Mouse (Mus musculus): ENCODE results near the gene Ttc29. TPM values are rescaled to one million over a fixed set of nuclear protein-coding genes. Genes with fewer than 3 reads are reported as not detected.

Gene Ttc29
- total and polyA plus RNA-seq, 2 experiments from 2014 or later = 1.0 to 5.3 TPM

GRCm38 (mm10) chr8:78434340-78434739, 221.2 kb downstream of the Ttc29 start:
- H3K4me1 ChIP-seq (ENCODE audit: insufficient read depth, low read length) = peaks cover 4% of the 10 kb centered on the region; the same call in 1 of the 2 replicates
- DNase-seq (ENCODE audit: low spot score) = no peak
- no peak for ATAC-seq (ENCODE audit: low FRiP score)
- H3K27me3 ChIP-seq (ENCODE audit: insufficient read depth, low read length) = peaks cover 53% of the 10 kb centered on the region
- peak overlapping the region; percentile 53 for H3K4me3 ChIP-seq (ENCODE audit: low read depth, low read length)
- WGBS = 4% methylated on average over 8 of the region's 8 CpGs
- TF ChIP-seq CTCF (IDR thresholded peaks at IDR 0.05) = no peak
- no peaks in the 10 kb centered on the region for H3K36me3 ChIP-seq (ENCODE audit: insufficient read depth, low read length)
- peak overlapping the region; percentile 75 for H3K27ac ChIP-seq (ENCODE audit: low read depth, low read length)
- H3K9me3 ChIP-seq (ENCODE audit: low read length) = no peaks in the 10 kb centered on the region
- H3K4me2 ChIP-seq (ENCODE audit: low read depth, low read length, poor library complexity, severe bottlenecking) = peak overlapping the region; percentile 89
- peak overlapping the region; percentile 50; the same call in 1 of the 2 replicates for H3K9ac ChIP-seq (replicated peaks; ENCODE audit: low read length, poor library complexity, severe bottlenecking)

- ATAC-seq (ENCODE audit: low FRiP score) (0 out of 2 replicates have a peak, but pooled peaks have one; percentile 14), DNase-seq (ENCODE audit: low spot score) (no peak)
- H3K4me1 ChIP-seq (ENCODE audit: insufficient read depth, low read length) = peaks cover 4% of the 10 kb centered on the region; the same call in 1 of the 2 replicates
- no peak for TF ChIP-seq CTCF (IDR thresholded peaks at IDR 0.05)
- H3K27me3 ChIP-seq (ENCODE audit: insufficient read depth, low read length) = peaks cover 48% of the 10 kb centered on the region
- peak overlapping the region; percentile 53 for H3K4me3 ChIP-seq (ENCODE audit: low read depth, low read length)
- under 1% methylated on average over 61 of the region's 62 CpGs for WGBS
- H3K4me2 ChIP-seq (ENCODE audit: low read depth, low read length, poor library complexity, severe bottlenecking) = peak overlapping the region; percentile 89
- H3K27ac ChIP-seq (ENCODE audit: low read depth, low read length) = peak overlapping the region; percentile 75
- no peaks in the 10 kb centered on the region for H3K9me3 ChIP-seq (ENCODE audit: low read length)
- H3K36me3 ChIP-seq (ENCODE audit: insufficient read depth, low read length) = no peaks in the 10 kb centered on the region
- H3K9ac ChIP-seq (replicated peaks; ENCODE audit: low read length, poor library complexity, severe bottlenecking) = peak overlapping the region; percentile 50
These were observed 221.9 kb downstream of the Ttc29 start for GRCm38 (mm10) chr8:78434823-78435623.

- ATAC-seq (ENCODE audit: low FRiP score) (no peak), DNase-seq (ENCODE audit: low spot score) (no peak)
- WGBS = 1% methylated on average over 18 of the region's 18 CpGs
- no peak for TF ChIP-seq CTCF (IDR thresholded peaks at IDR 0.05)
- Histone ChIP-seq H3K4me3 (ENCODE audit: low read depth, low read length) (peak overlapping the region; percentile 53), H3K4me1 (ENCODE audit: insufficient read depth, low read length) (peaks cover 4% of the 10 kb centered on the region; the same call in 1 of the 2 replicates), H3K9ac (replicated peaks; ENCODE audit: low read length, poor library complexity, severe bottlenecking) (peak overlapping the region; percentile 50), H3K36me3 (ENCODE audit: insufficient read depth, low read length) (no peaks in the 10 kb centered on the region), H3K4me2 (ENCODE audit: low read depth, low read length, poor library complexity, severe bottlenecking) (peak overlapping the region; percentile 89), H3K27me3 (ENCODE audit: insufficient read depth, low read length) (peaks cover 48% of the 10 kb centered on the region), H3K27ac (ENCODE audit: low read depth, low read length) (peak overlapping the region; percentile 75), H3K9me3 (ENCODE audit: low read length) (no peaks in the 10 kb centered on the region)
These were observed 222.5 kb downstream of the Ttc29 start for GRCm38 (mm10) chr8:78435624-78435960.

GRCm38 (mm10) chr8:78436071-78436651, 223.1 kb downstream of the Ttc29 start, which contains the start of gene Pou4f2:
Pou4f2 (minus strand) TSS chr8:78436645.
- Histone ChIP-seq H3K9ac (replicated peaks; ENCODE audit: low read length, poor library complexity, severe bottlenecking) (peak within 1 kb of the TSS; percentile 50), H3K27me3 (ENCODE audit: insufficient read depth, low read length) (peaks cover 48% of the 10 kb centered on the region), H3K4me2 (ENCODE audit: low read depth, low read length, poor library complexity, severe bottlenecking) (peak within 1 kb of the TSS; percentile 89), H3K36me3 (ENCODE audit: insufficient read depth, low read length) (no peaks in the 10 kb centered on the region), H3K9me3 (ENCODE audit: low read length) (no peaks in the 10 kb centered on the region), H3K4me3 (ENCODE audit: low read depth, low read length) (peak within 1 kb of the TSS; percentile 53), H3K4me1 (ENCODE audit: insufficient read depth, low read length) (peaks cover 4% of the 10 kb centered on the region; the same call in 1 of the 2 replicates), H3K27ac (ENCODE audit: low read depth, low read length) (peak within 1 kb of the TSS; percentile 75)
- WGBS = 1% methylated on average over 49 of the region's 54 CpGs
- ATAC-seq (ENCODE audit: low FRiP score) (peak; percentile 45; the same call in 1 of the 2 replicates), DNase-seq (ENCODE audit: low spot score) (peak; percentile 14)
- TF ChIP-seq CTCF (IDR thresholded peaks at IDR 0.05) = peak; percentile 21; the same call in 1 of the 2 replicates

GRCm38 (mm10) chr8:78436661-78437060, 223.6 kb downstream of the Ttc29 start:
- TF ChIP-seq CTCF (IDR thresholded peaks at IDR 0.05) = no peak
- H3K27ac ChIP-seq (ENCODE audit: low read depth, low read length) = peak overlapping the region; percentile 75
- DNase-seq (ENCODE audit: low spot score) (no peak), ATAC-seq (ENCODE audit: low FRiP score) (peak; percentile 32; the same call in 1 of the 2 replicates)
- H3K4me2 ChIP-seq (ENCODE audit: low read depth, low read length, poor library complexity, severe bottlenecking) = peak overlapping the region; percentile 89
- H3K36me3 ChIP-seq (ENCODE audit: insufficient read depth, low read length) = no peaks in the 10 kb centered on the region
- H3K9ac ChIP-seq (replicated peaks; ENCODE audit: low read length, poor library complexity, severe bottlenecking) = peak overlapping the region; percentile 50; the same call in 1 of the 2 replicates
- peaks cover 4% of the 10 kb centered on the region; the same call in 1 of the 2 replicates for H3K4me1 ChIP-seq (ENCODE audit: insufficient read depth, low read length)
- H3K4me3 ChIP-seq (ENCODE audit: low read depth, low read length) = peak overlapping the region; percentile 53
- no peaks in the 10 kb centered on the region for H3K9me3 ChIP-seq (ENCODE audit: low read length)
- H3K27me3 ChIP-seq (ENCODE audit: insufficient read depth, low read length) = peaks cover 48% of the 10 kb centered on the region
- WGBS = under 1% methylated on average over 15 of the region's 25 CpGs

Measured in midbrain, postnatal 0 days (tissue).